In the genomic region with DNA sequence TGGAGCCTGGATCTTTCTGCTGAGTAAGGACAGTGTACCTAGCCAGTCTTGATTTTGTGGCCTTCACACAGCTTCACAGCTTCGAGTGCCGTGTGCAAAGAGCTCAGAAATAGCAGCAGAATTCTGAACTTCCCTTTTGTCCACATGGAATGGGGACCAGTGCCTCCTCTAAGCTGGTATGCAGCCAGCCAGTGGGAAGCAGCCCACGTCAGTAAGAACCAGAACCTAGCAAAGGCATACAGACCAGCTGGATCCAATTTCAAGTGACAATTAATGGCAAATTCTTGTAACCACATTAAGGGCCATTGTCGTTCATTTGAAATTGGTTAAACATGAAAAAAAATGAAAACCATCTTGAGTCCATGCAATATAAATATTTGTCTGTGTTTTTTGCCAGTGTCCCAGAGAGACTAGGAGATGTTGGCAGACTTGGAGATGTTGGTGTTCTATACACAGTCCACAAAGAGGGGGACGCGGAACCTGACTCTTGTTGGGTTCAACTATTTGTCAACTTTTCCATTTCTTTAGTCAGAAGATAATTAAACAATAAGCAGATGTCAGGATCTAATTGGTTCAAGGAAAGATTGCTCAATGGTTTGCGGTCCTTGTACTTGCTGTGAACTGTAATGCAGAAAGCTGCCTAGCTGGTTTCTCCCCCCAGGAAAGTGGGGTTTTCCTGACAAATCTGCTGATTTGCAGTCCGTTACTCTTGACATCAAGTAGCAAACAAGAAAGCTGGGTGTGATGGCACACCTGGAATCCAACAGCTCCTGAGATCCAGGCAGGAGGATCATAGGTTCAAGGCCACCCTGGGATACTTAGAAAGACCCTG, we compare ENCODE assay signal across 15 mouse cellular contexts.
DNase-seq lines count a peak whose midpoint lies in the region; ATAC-seq and TF ChIP-seq lines count a peak whose summit lies in the region.
"Had no signal": no experiment of that assay in that cellular context is flagged by ENCODE, and none has a peak within 500 bp of the region (broad histone marks: within the 10 kb centered on the region; RNA-seq: fewer than 3 reads in every experiment).

No protein-coding gene starts in this region.

- no peaks in the 10 kb centered on the region for H3K4me1 ChIP-seq in embryonic facial prominence, embryonic 11.5 days (ENCODE audit: control insufficient read depth, insufficient read depth, low read length)
- no peaks in the 10 kb centered on the region for H3K4me1 ChIP-seq in limb, embryonic 14.5 days (ENCODE audit: control insufficient read depth, insufficient read depth, low read length)
- H3K4me1 ChIP-seq: heart, embryonic 10.5 days; midbrain, embryonic 13.5 days had no signal

- 53% methylated on average over 8 of the region's 8 CpGs for WGBS in embryonic facial prominence, embryonic 11.5 days
- 45% methylated on average over 8 of the region's 8 CpGs for WGBS in limb, embryonic 14.5 days

- no peaks in the 10 kb centered on the region for H3K36me3 ChIP-seq in embryonic facial prominence, embryonic 11.5 days (replicated peaks; ENCODE audit: control insufficient read depth, insufficient read depth, low read depth, low read length)
- H3K36me3 ChIP-seq in limb, embryonic 14.5 days (ENCODE audit: control insufficient read depth, insufficient read depth, low read length), result no peaks in the 10 kb centered on the region
- H3K36me3 ChIP-seq: heart, embryonic 10.5 days; midbrain, embryonic 13.5 days had no signal

- no peak for ATAC-seq in embryonic facial prominence, embryonic 11.5 days (replicated peaks; ENCODE audit: insufficient number of reproducible peaks, low FRiP score, low TSS enrichment, low read depth)
- no peak for ATAC-seq in limb, embryonic 14.5 days (ENCODE audit: low FRiP score, low read depth)
- ATAC-seq: forebrain, embryonic 14.5 days; midbrain, embryonic 13.5 days; Patski had no signal

- TF ChIP-seq POLR2A in limb, embryonic 14.5 days (IDR thresholded peaks at IDR 0.05; ENCODE audit: borderline replicate concordance, extremely low read depth, insufficient read depth, insufficient read length), result no peak

- H3K9me3 ChIP-seq in embryonic facial prominence, embryonic 11.5 days (replicated peaks; ENCODE audit: control insufficient read depth, low read length), result no peaks in the 10 kb centered on the region
- no peaks in the 10 kb centered on the region for H3K9me3 ChIP-seq in limb, embryonic 14.5 days (ENCODE audit: control insufficient read depth, low read length)
- H3K9me3 ChIP-seq: heart, embryonic 10.5 days; midbrain, embryonic 13.5 days had no signal

- H3K4me2 ChIP-seq in embryonic facial prominence, embryonic 11.5 days (ENCODE audit: low read depth, low read length), result no peak overlapping the region
- no peak overlapping the region for H3K4me2 ChIP-seq in limb, embryonic 14.5 days (replicated peaks; ENCODE audit: low read depth, low read length, severe bottlenecking)
- H3K4me2 ChIP-seq: midbrain, embryonic 13.5 days had no signal

- no peak overlapping the region for H3K27ac ChIP-seq in embryonic facial prominence, embryonic 11.5 days (replicated peaks; ENCODE audit: low read depth, low read length)
- no peak overlapping the region for H3K27ac ChIP-seq in limb, embryonic 14.5 days (replicated peaks; ENCODE audit: low read depth, low read length)
- H3K27ac ChIP-seq: heart, embryonic 10.5 days; layer of hippocampus, adult 2 months; midbrain, embryonic 13.5 days had no signal

- H3K9ac ChIP-seq in embryonic facial prominence, embryonic 11.5 days (replicated peaks; ENCODE audit: low read length), result no peak overlapping the region
- H3K9ac ChIP-seq in limb, embryonic 14.5 days (ENCODE audit: low read depth, low read length, severe bottlenecking), result no peak overlapping the region
- H3K9ac ChIP-seq: midbrain, embryonic 13.5 days had no signal

- H3K27me3 ChIP-seq in embryonic facial prominence, embryonic 11.5 days (ENCODE audit: control insufficient read depth, insufficient read depth, low read length), result no peaks in the 10 kb centered on the region
- H3K27me3 ChIP-seq in limb, embryonic 14.5 days (ENCODE audit: control insufficient read depth, insufficient read depth, low read length), result no peaks in the 10 kb centered on the region
- H3K27me3 ChIP-seq: midbrain, embryonic 13.5 days had no signal

- no peak overlapping the region for H3K4me3 ChIP-seq in embryonic facial prominence, embryonic 11.5 days (ENCODE audit: low read depth, low read length)
- no peak overlapping the region for H3K4me3 ChIP-seq in limb, embryonic 14.5 days (replicated peaks; ENCODE audit: low read length)
- H3K4me3 ChIP-seq: heart, embryonic 10.5 days; layer of hippocampus, adult 2 months; midbrain, embryonic 13.5 days had no signal

- DNase-seq in layer of hippocampus, adult 8-10 months (ENCODE audit: low spot score in 2 of 2), result peak; percentile 14 to 17
- DNase-seq in layer of hippocampus, postnatal 25 days (ENCODE audit: extremely low spot score in 1 of 2, low spot score in 1 of 2), result no peak
- peak; percentile 72 for DNase-seq in embryonic facial prominence, embryonic 11.5 days (ENCODE audit: low spot score)
- DNase-seq in limb, embryonic 14.5 days (ENCODE audit: low spot score), result peak; percentile 29
- peak; percentile 18 for DNase-seq in lung, postnatal 14 days
- DNase-seq in kidney, adult 8-10 months, result no peak
- DNase-seq in kidney, adult 9 months, result no peak
- DNase-seq in adrenal gland, postnatal 36 days, result no peak
- DNase-seq: cerebellum, postnatal 25 days; gastrocnemius, postnatal 14 days had no signal

Comparison
In these comparisons a context has a peak if more than half of its experiments do, and no peak if none do; other contexts are left out.
1. DNase-seq: peak in layer of hippocampus, adult 8-10 months (2 of 2), embryonic facial prominence, embryonic 11.5 days (single experiment), limb, embryonic 14.5 days (single experiment) and lung, postnatal 14 days (single experiment); none in layer of hippocampus, postnatal 25 days (0 of 2), kidney, adult 8-10 months (0 of 2), kidney, adult 9 months (single experiment) and adrenal gland, postnatal 36 days (0 of 2).